Mouse (Mus musculus) NIH3T3 (cell line): ENCODE results near the gene Olfr1026.

ENCODE experiments used
- DNase-seq: peaks from one replicate; pipeline ENCODE4 v3.0.0-alpha.2; 2012; ENCODE audit warnings: low read depth

Gene Olfr1026

DNA sequence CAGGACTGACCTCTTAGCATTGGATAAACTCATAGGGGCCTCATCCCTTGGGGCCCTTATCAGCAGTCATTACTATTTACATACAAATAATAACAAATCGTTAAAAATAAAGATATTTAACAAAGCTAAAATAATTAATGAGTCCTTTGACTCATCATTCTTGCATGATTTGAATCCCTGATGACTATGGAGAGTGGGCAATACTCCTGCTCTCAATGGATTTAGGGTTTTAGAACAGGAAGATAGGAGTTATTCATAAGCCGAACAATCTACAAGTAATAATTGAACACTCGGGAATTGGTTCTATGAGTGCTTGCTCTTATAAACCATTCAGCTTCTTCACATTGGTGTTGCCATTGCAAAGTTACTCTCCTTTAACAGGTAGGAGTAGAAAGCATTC is at the start of gene Olfr1026:
Gene Olfr1026, plus strand, starts transcription at position 301 of the 400 bp plus-strand sequence.
- no peak for DNase-seq

DNA sequence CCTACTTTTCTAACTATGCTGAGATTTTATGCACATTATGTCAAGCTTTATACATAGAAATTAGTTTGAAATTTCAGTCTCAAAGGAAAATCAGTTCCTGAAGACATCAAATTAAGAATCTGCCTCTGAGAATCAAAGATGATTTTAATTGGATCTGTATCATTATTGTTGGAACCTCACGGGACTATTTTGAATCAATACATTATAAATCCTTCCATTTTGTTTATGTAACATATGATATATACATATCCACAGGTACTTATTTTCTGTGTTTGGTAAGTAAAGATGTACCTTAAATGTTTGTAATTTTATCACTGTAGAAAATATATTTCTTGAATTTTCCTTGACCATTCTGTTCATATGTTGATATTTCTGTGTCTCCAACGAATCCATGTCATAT is 36.0 kb upstream of the Olfr1026 start, which contains the start of gene Olfr1023:
Gene Olfr1023, plus strand, starts transcription at position 301 of the 400 bp plus-strand sequence.
- no peak for DNase-seq

DNA sequence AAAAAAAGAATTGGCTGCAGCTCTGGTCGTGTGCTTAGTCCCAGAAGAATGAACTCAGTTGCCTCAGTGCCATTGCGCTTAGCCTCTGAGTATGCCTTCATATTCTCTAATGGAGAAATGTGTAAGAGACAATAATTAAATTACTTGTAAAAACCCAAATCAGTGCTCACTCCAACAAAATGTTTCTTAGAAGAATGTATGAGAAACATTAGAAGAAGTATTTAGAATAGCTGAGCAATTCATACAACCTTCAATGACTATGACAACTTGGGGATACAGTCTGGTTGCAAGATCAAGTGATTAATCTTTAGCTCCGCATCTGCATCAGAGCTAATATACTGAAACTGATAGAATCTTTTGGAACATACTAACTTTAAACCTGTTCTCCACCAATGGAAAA is 16.4 kb upstream of the Olfr1026 start, which contains the start of gene Olfr1024:
Gene Olfr1024, minus strand, starts transcription at position 101 of the 400 bp plus-strand sequence.
- no peak for DNase-seq

DNA sequence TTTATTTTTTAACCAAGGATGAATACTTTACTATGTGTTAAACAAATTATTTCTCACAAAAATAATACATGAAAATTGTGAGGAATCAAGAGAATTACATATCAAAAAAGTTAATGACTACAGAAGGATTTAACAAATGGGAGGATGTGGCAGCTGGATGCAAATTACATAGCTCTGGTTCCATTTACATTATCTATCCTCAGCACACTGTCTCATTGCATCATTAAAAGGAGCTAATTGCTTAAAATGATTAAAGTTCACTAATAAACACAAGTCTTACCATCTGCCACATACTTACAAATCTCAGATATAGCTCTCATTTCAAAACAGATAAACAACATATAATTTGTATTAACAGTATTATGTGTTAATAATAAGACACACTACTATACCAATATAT is 8.2 kb upstream of the Olfr1026 start:
- no peak for DNase-seq

DNA sequence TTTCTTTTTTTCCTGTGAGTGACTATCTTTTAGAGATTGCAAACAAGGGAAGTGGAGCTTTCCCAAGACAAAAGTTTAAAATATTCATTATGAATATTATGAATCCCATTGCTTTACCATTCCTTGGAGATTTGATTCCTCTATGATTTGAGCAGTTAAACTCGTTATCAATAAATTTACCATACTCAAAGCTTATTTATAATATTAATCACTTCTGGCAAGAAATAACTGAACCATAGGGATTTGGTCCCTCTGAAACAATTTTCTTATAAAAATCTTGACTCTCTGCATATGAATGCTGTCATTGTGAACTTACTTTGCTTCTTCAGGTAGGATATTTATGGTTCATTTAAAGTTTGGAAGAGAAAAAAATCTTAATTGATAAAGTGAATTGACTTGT is 6.5 kb upstream of the Olfr1026 start, which contains the start of gene Olfr1025-ps1:
Gene Olfr1025-ps1, plus strand, starts transcription at position 301 of the 400 bp plus-strand sequence.
- no peak for DNase-seq

DNA sequence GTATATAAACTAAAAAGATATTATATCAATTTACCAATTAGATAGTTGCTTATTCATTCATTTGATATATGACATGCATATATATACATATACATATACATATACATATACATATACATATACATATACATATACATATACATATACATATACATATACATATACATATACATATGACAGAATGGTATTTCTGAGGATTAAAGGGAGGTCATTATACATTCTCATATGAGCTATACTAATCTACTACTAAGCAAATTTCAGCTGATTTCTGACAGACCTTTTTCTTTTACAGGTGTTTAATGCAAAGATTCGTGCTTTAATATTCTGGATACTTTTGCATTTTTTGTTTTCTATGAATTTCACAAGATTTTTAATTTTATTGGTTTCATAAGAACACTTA is 28.8 kb downstream of the Olfr1026 start, which contains the start of gene Olfr1028:
Gene Olfr1028, plus strand, starts transcription at position 301 of the 400 bp plus-strand sequence.
- no peak for DNase-seq

DNA sequence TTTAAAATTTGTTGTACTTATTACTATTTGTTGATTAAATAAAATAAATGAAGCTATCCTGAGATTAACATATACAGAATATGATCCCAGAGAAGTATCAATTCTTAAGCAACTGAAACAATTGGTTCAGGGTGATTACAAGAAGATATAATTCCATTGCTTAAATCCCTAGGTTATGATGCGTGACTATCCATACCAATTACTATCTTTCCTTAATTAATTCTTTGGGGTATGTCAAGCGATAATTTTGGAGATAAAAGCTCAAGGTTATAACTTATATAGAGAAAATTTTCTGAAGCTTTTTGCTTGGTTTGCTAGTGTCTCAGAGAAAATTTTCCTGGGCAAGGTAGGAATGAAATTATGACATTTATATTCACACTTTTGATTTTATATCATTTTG is 52.2 kb downstream of the Olfr1026 start, which contains the start of gene Olfr1029:
Gene Olfr1029, plus strand, starts transcription at position 301 of the 400 bp plus-strand sequence.
- DNase-seq = no peak
